Mouse (Mus musculus): ENCODE data around the gene Pfkm. TPM values are rescaled to one million over a fixed set of nuclear protein-coding genes. Genes with fewer than 3 reads are reported as not detected.
A peak's percentile ranks its signal among the peaks of the same experiment; 100 is the strongest.

Gene Pfkm
- polyA plus RNA-seq, 1 experiment from 2014 or later: 49.2 TPM

GRCm38 (mm10) chr15:98161026-98161805 lies 68.8 kb downstream of the Pfkm start:
- peaks cover 9% of the 10 kb centered on the region for H3K27me3 ChIP-seq
- no peak overlapping the region for H3K4me3 ChIP-seq (replicated peaks)
- no peak overlapping the region for H3K27ac ChIP-seq (replicated peaks)
- no peaks in the 10 kb centered on the region for H3K9me3 ChIP-seq (replicated peaks)
- 66% methylated on average over 19 of the region's 19 CpGs for WGBS
- ATAC-seq (ENCODE audit: insufficient number of reproducible peaks, low FRiP score, low TSS enrichment, low read depth): no peak
- no peaks in the 10 kb centered on the region for H3K4me1 ChIP-seq
- no peak overlapping the region for H3K4me2 ChIP-seq (replicated peaks)
- H3K9ac ChIP-seq: no peak overlapping the region
- H3K36me3 ChIP-seq: no peaks in the 10 kb centered on the region

DNA sequence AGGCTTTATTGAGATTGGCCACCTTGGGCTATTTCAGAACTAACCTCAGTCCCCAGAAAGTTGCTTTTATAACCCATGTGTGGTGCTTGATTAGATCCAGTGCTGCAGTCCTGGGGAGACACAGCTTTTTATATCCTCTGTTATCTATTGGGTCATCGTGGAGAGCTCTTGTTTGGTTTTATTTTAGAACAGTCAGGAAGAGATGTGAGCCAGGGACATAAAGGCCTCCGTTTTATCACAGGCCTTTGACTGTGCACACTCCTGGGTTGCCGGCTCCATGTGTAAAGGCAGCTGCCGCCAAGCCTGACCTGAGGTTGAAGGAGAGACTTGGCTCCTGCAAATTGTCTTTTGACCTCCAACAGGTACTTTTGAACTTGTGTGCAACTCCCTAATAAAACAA lies 70.2 kb downstream of the Pfkm start:
- Histone ChIP-seq H3K9ac (no peak overlapping the region), H3K27ac (replicated peaks) (no peak overlapping the region), H3K4me3 (replicated peaks) (no peak overlapping the region), H3K4me2 (replicated peaks) (no peak overlapping the region), H3K36me3 (no peaks in the 10 kb centered on the region), H3K4me1 (peaks cover 4% of the 10 kb centered on the region; the same call in 1 of the 2 replicates), H3K27me3 (peaks cover 22% of the 10 kb centered on the region), H3K9me3 (replicated peaks) (no peaks in the 10 kb centered on the region)
- ATAC-seq (ENCODE audit: insufficient number of reproducible peaks, low FRiP score, low TSS enrichment, low read depth): no peak
- WGBS: 81% methylated on average over 4 of the region's 4 CpGs

GRCm38 (mm10) chr15:98165525-98165924 lies 73.1 kb downstream of the Pfkm start, which contains the start of gene Asb8:
Gene Asb8 (minus strand): TSS chr15:98165625.
- peaks cover 52% of the 10 kb centered on the region for H3K27me3 ChIP-seq
- H3K36me3 ChIP-seq: no peaks in the 10 kb centered on the region
- no peak within 1 kb of the TSS for H3K9ac ChIP-seq
- H3K4me3 ChIP-seq (replicated peaks): no peak within 1 kb of the TSS
- H3K4me1 ChIP-seq: peaks cover 10% of the 10 kb centered on the region
- H3K4me2 ChIP-seq (replicated peaks): no peak within 1 kb of the TSS
- WGBS: 82% methylated on average over 5 of the region's 5 CpGs
- ATAC-seq (ENCODE audit: insufficient number of reproducible peaks, low FRiP score, low TSS enrichment, low read depth): no peak
- H3K27ac ChIP-seq (replicated peaks): no peak within 1 kb of the TSS
- no peaks in the 10 kb centered on the region for H3K9me3 ChIP-seq (replicated peaks)

- Histone ChIP-seq H3K27me3 (peaks cover 67% of the 10 kb centered on the region), H3K4me1 (peaks cover 10% of the 10 kb centered on the region), H3K27ac (replicated peaks) (no peak within 1 kb of the TSS), H3K36me3 (no peaks in the 10 kb centered on the region), H3K9me3 (replicated peaks) (no peaks in the 10 kb centered on the region), H3K9ac (no peak within 1 kb of the TSS), H3K4me2 (replicated peaks) (peak within 1 kb of the TSS; percentile 79), H3K4me3 (replicated peaks) (peak within 1 kb of the TSS; percentile 43)
- 3% methylated on average over 16 of the region's 18 CpGs for WGBS
- 0 out of 2 replicates have a peak, but pooled peaks have one; percentile 3 for ATAC-seq (ENCODE audit: insufficient number of reproducible peaks, low FRiP score, low TSS enrichment, low read depth)
Measured at GRCm38 (mm10) chr15:98166963-98167644, 74.7 kb downstream of the Pfkm start, which contains the start of gene Ccdc184. Gene Ccdc184 (plus strand): TSS chr15:98167158.

- H3K27ac ChIP-seq (replicated peaks): no peak overlapping the region
- peaks cover 75% of the 10 kb centered on the region for H3K27me3 ChIP-seq
- H3K9ac ChIP-seq: no peak overlapping the region
- H3K9me3 ChIP-seq (replicated peaks): no peaks in the 10 kb centered on the region
- H3K4me1 ChIP-seq: peaks cover 10% of the 10 kb centered on the region
- peak overlapping the region; percentile 79 for H3K4me2 ChIP-seq (replicated peaks)
- H3K4me3 ChIP-seq (replicated peaks): peak overlapping the region; percentile 43
- WGBS: 1% methylated on average over 69 of the region's 69 CpGs
- H3K36me3 ChIP-seq: no peaks in the 10 kb centered on the region
- ATAC-seq (ENCODE audit: insufficient number of reproducible peaks, low FRiP score, low TSS enrichment, low read depth): peak; percentile 63
Measured at GRCm38 (mm10) chr15:98167645-98168621, 75.5 kb downstream of the Pfkm start.

GRCm38 (mm10) chr15:98168622-98169004 lies 76.2 kb downstream of the Pfkm start:
- H3K4me2 ChIP-seq (replicated peaks): no peak overlapping the region; the same call in 1 of the 2 replicates
- no peaks in the 10 kb centered on the region for H3K9me3 ChIP-seq (replicated peaks)
- ATAC-seq (ENCODE audit: insufficient number of reproducible peaks, low FRiP score, low TSS enrichment, low read depth): no peak
- peaks cover 10% of the 10 kb centered on the region for H3K4me1 ChIP-seq
- no peak overlapping the region for H3K9ac ChIP-seq
- H3K27ac ChIP-seq (replicated peaks): no peak overlapping the region
- WGBS: 5% methylated on average over 19 of the region's 19 CpGs
- peaks cover 81% of the 10 kb centered on the region for H3K27me3 ChIP-seq
- H3K4me3 ChIP-seq (replicated peaks): peak overlapping the region; percentile 43; the same call in 1 of the 2 replicates
- no peaks in the 10 kb centered on the region for H3K36me3 ChIP-seq

DNA sequence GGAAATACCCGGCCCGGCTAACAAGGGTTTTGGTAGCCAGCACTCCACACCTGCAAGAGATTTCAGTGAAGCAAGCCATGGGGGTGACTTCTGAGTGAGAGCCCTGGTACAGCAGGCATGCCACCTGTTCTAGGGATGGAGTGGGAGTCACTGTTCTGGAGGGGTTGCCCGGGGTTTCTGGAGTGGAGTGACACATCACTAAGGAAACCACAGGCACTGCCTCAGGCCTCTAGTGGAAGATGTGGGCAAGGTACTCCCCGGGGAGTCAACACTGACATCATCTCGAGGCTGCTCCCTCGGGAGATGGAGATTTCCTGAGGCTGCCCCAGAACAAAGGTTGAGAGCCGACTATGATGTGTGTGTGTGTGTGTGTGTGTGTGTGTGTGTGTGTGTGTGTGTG lies 78.0 kb downstream of the Pfkm start:
- Histone ChIP-seq H3K27me3 (peaks cover 80% of the 10 kb centered on the region), H3K9me3 (replicated peaks) (no peaks in the 10 kb centered on the region), H3K36me3 (no peaks in the 10 kb centered on the region), H3K4me1 (peaks cover 10% of the 10 kb centered on the region), H3K9ac (no peak overlapping the region), H3K4me2 (replicated peaks) (no peak overlapping the region), H3K27ac (replicated peaks) (no peak overlapping the region), H3K4me3 (replicated peaks) (no peak overlapping the region)
- ATAC-seq (ENCODE audit: insufficient number of reproducible peaks, low FRiP score, low TSS enrichment, low read depth): no peak
- WGBS: 29% methylated on average over 7 of the region's 7 CpGs

DNA sequence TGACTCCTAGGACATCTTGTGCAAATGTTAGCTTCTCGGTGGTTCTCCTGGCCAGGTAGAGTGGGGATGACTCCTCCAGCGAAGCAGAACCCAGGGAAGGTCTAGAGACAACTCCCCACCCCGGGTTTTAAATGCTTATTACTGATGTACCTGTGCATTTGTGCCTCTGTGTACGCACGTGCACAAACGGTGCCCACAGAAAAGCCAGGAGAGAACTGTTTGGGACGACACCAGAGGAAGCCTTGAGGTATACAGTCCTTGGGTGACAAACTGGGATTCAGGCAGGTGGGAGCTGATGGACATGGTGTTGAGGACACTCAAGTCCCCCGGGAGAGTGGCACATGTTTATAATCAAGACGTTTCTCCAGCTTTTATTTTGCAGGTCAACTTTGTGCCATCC lies 78.5 kb downstream of the Pfkm start:
- 65% methylated on average over 9 of the region's 9 CpGs for WGBS
- H3K9ac ChIP-seq: no peak overlapping the region
- no peak for ATAC-seq (ENCODE audit: insufficient number of reproducible peaks, low FRiP score, low TSS enrichment, low read depth)

DNA sequence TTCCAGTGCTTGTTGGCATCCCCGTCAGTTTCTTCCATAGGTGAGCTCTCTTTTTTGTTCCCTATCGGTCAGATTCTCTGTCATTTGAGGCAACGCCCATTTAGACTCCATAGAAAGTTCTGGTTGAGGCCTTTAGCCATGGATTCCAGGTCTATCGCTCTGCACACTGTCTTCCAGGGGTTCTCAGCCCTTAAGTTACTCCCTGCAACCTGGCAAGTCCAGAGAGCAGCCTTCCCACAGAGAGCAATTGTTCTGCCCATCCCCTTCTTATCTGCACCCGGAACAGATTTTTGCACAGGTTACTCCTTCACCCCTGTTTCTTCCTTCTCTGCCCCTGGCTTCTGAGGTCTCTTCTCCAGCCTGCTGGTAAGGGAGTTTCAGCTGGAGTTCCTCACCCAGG lies 79.7 kb downstream of the Pfkm start:
- H3K27ac ChIP-seq (replicated peaks): no peak overlapping the region
- 72% methylated on average over 5 of the region's 5 CpGs for WGBS
- no peak for ATAC-seq (ENCODE audit: insufficient number of reproducible peaks, low FRiP score, low TSS enrichment, low read depth)
- peaks cover 10% of the 10 kb centered on the region for H3K4me1 ChIP-seq
- H3K4me2 ChIP-seq (replicated peaks): no peak overlapping the region
- H3K9me3 ChIP-seq (replicated peaks): no peaks in the 10 kb centered on the region
- H3K4me3 ChIP-seq (replicated peaks): no peak overlapping the region
- H3K9ac ChIP-seq: no peak overlapping the region
- peaks cover 76% of the 10 kb centered on the region for H3K27me3 ChIP-seq
- H3K36me3 ChIP-seq: no peaks in the 10 kb centered on the region

More for the DNA sequence above, 78.5 kb downstream of the Pfkm start:
- no peak overlapping the region for H3K27ac ChIP-seq (replicated peaks)
- H3K27me3 ChIP-seq: peaks cover 79% of the 10 kb centered on the region
- H3K36me3 ChIP-seq: no peaks in the 10 kb centered on the region
- peaks cover 10% of the 10 kb centered on the region for H3K4me1 ChIP-seq
- no peak overlapping the region for H3K4me2 ChIP-seq (replicated peaks)
- no peaks in the 10 kb centered on the region for H3K9me3 ChIP-seq (replicated peaks)
- no peak overlapping the region for H3K4me3 ChIP-seq (replicated peaks)

DNA sequence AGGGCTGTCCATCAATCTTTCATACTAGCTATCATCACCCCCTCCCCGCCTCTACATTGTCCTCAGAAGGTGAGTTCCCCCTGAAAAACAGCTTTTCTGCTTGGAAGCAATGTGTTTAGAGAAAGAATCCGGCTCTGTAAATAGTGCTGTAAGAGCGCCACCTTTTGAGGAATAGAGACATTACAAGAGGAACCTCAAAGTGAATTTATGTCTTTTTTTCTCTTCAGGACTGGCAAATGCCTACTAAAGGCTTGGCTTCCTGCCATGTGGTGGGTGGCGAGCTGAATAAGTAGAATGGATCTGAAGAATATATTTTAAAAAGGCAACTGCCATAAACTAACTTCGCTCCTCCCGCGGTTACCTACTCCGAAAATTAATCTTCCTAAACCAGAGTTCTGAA lies 81.4 kb downstream of the Pfkm start:
- Histone ChIP-seq H3K36me3 (no peaks in the 10 kb centered on the region), H3K27ac (replicated peaks) (no peak overlapping the region), H3K4me2 (replicated peaks) (no peak overlapping the region), H3K9me3 (replicated peaks) (no peaks in the 10 kb centered on the region), H3K27me3 (peaks cover 66% of the 10 kb centered on the region), H3K9ac (no peak overlapping the region), H3K4me1 (no peaks in the 10 kb centered on the region), H3K4me3 (replicated peaks) (no peak overlapping the region)
- ATAC-seq (ENCODE audit: insufficient number of reproducible peaks, low FRiP score, low TSS enrichment, low read depth): no peak
- WGBS: 34% methylated on average over 8 of the region's 8 CpGs
